Mouse (Mus musculus) ZHBTc4 (cell line): ENCODE results near the gene Hcfc1r1.

ENCODE experiments used
- DNase-seq: peaks from one replicate; pipeline ENCODE4 v3.0.0-alpha.2; 2011; ENCODE audit warnings: low read depth, low spot score

Gene Hcfc1r1

DNA sequence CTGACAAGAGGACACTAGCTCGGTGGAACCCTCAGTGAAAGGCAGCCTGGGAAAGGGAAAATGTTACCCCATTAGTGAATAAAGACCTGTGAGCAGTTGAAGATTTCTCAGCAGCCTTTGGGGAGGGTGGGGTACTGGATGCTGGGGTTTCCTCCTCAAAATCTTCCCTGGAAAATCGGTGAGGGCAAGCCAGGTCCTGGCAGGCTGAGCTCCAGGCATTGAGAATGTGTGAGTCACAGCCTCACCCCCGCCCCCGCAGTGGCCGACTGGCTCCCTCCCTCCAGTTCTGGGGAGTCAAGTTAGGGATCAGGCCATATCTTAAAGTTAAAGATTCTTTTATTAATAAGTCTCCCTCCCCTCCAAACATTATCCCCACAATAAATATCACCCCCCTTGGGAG lies 1.7 kb downstream of the Hcfc1r1 start:
- DNase-seq = no peak

DNA sequence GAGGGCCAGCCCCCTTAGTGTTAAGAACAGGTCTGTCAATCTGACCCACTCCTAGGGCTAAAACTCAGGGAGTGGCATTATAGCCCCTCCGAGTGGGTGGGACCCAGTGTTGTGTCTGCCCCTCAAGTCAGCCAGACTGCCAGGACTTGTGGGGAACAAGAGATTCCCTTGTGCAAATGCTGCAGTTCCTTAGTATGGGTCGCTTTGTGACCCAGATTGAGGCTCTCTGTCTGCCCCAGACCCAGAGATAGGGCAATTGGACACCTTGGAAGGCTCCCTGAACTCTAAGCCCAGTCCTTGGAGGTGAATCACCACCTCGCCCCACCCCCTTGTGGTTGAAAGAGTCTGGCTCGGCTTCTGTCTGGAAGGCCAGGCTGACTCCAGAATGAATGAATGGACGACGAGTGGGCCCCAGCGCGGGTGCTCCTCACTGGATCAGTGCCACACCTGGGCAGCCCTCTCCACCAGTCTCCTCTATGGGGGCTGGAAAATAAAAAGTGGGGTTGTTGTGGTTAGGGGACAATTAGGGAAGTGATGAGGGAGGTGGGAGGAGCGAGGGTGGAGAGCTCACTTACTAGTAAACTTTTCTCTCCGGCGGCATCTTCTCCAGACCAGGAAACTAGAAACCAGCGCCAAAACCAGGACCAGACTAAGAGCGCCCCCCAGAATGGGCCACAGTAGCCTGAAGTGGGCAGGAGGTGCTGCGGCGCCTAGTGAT lies 2.3 kb downstream of the Hcfc1r1 start:
- DNase-seq = peak; percentile 66

DNA sequence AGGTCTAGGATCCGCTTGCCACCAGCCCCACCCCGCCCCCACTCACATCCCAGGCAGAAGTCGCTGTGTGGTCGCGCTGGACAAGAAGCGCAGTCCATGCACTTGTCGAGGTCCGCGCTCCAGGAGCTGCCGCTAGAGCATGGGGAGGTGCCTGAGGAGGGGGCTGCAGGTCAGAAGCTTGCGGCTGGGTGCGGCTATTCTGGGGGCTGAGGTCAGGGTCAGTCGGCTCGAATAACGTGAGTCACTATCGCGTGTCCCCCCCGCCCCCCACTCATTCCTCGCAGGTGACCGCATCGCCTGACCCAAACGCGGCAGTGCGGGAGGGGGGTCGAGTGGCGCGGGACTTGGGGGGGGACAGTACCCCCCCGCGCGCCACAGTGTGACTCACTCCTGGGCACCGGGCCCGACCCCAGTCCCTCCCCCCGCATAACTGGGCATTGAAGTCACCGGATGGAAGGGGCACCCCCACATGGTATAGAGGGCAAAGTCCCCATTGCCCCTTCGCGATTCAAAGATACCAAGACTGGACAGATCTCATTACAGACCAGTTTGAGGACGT lies 3.2 kb downstream of the Hcfc1r1 start:
- DNase-seq = no peak

GRCm38 (mm10) chr17:23677236-23677679 lies 3.9 kb downstream of the Hcfc1r1 start, which contains the start of gene Tnfrsf12a:
Tnfrsf12a (minus strand) TSS chr17:23677468.
- peak; percentile 95 for DNase-seq

DNA sequence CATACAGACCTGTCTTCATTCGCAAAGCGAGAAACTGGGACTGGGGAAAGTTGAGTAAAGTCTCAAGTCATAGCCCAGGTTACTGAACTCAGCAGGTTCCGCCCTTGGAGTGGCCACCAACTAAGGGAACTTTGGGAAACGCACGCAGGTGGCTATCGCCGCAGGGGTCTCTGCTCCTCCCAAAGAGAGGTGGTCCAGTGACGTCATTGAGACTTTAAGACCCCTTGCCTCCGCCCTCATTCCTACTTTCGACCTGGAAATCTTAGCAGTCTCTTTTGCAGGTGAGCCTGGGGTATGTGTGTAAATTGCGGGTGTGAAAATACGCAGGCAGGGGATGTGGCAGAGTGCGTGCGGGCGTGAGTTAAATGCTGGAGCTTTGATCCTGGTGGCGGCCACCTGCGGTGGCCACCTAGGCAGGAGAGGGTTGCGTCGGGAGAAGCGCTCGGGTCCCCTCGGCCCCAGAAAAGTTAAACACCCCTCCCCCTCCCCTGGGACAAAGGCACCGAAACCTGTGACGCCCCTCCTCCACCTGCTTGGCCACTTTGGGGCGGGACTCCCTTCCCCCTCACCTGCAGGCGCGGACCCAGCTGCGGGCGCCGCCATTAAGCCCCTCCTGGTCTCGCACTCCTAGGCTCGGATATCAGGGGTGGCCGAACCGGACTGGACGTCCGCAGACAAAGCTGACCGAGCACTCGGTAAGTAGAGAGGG lies 5.9 kb downstream of the Hcfc1r1 start, which contains the start of gene Cldn6:
TSS of gene Cldn6 (plus strand) at position 123 of the 709 bp plus-strand sequence.
- no peak for DNase-seq

- no peak for DNase-seq
Measured at GRCm38 (mm10) chr17:23680336-23680735, 6.9 kb downstream of the Hcfc1r1 start.

GRCm38 (mm10) chr17:23681086-23681485 lies 7.7 kb downstream of the Hcfc1r1 start:
- DNase-seq = no peak

DNA sequence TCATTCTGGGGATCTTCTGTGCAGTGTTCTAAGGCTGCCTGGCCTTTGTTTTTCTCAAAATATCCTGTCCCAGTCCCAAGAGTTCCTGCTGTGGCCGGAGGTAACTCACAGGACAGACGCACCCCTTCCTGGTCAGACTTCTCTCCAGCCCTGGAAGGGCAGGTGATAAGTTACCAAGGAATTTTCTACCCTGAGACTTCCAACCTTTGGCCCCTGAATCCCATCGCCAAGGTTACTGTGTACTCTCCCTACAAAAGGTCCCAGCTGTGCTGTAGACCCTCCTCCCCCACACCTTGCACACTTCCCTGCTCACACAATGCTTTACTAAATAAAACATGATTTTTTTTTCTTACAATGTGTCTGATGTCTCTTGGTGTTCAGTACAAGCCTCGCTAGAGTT lies 8.7 kb downstream of the Hcfc1r1 start:
- no peak for DNase-seq

DNA sequence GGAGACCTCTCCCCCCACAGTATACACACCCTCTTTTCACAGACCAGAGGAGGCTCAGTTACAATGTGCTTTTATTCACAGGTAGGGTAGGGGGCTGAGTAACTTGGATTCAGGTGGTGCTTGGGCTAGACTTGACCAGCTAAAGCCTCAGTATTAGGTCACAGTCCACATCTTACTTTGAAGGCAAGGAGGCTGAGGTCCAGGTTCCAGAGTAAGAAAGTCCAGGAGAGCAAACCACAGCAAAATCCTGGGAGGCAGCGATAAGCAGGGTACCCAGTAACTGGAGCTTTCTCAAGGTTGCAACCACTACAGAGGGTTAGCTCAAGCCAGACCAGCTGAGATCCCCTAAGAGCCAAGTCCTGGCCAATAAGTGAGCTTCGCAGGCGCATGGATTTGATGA lies 9.1 kb downstream of the Hcfc1r1 start:
- no peak for DNase-seq

GRCm38 (mm10) chr17:23683226-23683625 lies 9.8 kb downstream of the Hcfc1r1 start:
- DNase-seq = no peak

GRCm38 (mm10) chr17:23683856-23684672 lies 10.7 kb downstream of the Hcfc1r1 start, which contains the start of gene Cldn9:
Cldn9 (minus strand) TSS chr17:23684026.
- no peak for DNase-seq

DNA sequence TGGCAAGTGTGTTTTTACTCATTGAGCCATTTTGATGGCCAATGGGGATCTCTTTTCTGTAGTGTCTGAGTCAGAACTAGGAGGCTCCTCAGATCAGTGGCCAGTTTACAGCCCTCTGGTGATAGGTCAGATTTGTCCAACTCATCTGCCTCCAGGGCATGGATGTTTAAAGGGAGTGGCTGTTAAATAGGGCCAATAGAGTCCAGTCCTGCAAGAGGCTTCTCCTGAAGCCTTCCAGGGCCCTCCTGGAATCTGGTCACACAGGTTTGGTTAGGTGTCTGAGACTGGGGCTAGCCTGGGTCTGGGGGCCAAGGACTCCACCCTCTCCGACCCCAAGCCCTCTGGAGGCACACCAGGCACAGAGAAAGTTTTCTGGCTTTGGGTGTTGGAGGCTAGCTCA lies 21.1 kb downstream of the Hcfc1r1 start:
- DNase-seq = no peak

GRCm38 (mm10) chr17:23695801-23696200 lies 22.4 kb downstream of the Hcfc1r1 start:
- DNase-seq = no peak

DNA sequence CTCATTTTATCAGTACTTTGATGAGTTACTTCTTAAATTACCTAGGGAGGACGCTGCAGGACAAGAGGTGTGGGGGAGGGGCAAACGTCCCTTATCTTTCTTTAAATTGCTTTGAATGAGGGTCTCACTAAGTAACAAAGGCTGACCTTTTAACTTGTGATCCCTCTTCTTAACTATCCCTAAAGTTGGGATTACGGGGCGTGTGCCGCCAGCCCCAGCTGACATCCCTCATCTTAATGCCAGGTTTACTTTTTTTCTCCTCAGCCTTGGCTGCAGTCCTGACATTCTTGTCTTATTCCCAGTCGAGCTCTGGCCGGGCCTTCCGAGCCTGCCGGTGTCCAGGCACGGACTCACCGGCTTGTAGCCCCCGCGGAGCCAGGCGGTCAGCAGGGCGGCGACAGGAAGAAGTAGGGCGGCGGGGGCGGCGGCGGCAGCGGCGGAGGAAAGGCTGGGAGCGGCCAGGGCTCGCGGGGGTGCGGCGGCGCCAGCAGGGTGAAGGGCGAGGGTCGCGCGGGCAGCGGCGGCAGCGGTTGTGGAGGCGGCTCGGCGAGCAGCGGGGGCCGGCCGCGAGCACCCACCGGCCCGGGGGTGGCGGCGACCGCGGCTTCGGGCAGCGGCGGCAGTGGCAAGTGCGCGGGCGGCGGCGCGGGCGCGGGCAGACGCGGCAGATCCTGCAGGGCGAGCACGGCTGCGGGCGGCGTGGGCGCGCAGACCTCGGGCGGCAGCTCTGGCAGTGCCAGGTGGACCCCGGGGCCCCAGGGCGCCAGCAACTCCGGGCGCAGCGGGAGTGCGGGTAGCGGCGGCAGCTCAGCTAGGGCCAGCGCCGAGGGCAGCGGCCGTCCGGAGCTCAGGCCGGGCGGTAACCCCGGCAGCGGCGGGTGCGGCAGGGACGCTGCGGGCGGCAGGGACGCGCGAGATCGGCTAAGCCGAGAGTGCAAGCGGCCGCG lies 26.0 kb downstream of the Hcfc1r1 start:
- peak; percentile 43 for DNase-seq

DNA sequence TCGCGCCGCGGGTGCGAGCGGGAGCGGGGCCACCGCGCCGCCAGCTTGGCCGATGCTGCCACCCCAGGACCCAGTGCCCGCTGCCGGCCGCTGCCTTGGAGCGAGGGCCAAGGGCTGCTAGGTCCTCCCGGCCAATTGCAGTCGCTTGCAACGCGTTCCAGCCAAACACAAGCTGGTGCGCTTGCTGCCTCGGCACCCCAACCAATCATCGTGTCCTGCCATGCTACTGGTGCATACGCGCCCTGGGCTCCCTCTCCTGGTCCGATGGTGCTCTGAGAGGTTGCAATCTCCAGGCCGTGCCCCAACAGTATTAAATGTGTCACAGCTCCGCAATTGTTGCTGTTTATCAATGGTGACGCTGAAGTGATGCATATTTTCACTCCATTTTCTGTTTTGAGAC lies 26.7 kb downstream of the Hcfc1r1 start:
- DNase-seq = peak; percentile 95

GRCm38 (mm10) chr17:23703301-23703700 lies 29.9 kb downstream of the Hcfc1r1 start:
- DNase-seq = no peak

DNA sequence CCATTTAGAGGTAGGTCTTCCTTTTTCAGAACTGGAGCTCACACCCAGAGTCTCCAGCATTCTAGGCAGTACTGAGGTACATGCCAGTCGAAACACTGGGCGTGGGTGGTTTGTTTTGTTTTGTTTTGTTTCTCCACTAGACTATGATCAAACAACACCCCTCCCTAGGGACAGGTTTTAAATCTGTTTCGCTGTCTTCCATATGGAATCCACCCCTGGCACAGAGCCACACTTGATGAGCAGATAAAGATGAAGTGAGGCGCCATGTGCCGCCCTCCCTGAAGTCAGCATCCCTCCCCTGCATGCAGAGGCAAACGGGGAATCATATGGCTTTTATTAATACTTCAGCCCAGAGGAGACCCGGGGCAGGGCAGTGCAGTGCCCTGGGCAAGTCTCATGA lies 31.3 kb downstream of the Hcfc1r1 start:
- DNase-seq = no peak

GRCm38 (mm10) chr17:23705525-23706104 lies 32.2 kb downstream of the Hcfc1r1 start:
- DNase-seq = no peak

DNA sequence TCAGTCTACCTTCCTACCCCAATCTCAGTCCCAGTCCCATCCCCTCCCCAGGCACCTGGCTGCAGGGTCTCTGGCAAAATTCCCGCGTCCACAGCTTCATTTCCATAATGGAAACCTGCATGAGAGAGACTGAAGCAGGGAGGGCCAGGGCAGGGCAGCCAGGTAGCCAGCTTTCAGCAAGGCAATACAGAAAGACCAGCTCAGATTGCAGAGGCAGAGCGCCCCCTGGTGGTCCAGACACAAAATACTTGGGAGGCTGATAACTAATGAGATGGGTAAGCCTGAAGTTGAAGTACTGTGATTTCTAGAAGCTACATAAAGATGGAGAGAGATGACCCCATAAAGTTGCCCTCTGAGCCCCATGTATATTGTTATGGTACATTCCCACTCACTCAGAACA lies 32.8 kb downstream of the Hcfc1r1 start:
- peak; percentile 79 for DNase-seq

DNA sequence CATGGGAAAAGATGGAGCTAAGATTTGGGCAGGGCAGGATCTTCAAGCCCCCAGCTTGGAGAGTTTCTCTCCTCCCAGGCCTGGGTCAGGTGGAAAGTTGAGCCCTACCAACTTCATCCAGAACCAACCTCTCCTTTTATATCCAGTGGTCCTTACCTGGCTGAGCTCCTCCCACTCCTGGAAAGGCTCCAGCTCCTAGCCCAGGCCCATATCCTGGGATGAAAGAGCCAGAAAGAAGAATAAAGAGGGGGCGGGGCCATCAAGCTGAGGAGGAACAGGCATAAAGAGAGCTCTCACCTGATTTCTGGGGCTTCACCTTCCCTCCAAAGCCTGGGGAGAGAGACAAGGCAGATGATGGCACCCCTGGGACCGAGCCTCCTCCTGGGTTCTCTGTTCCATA lies 43.6 kb downstream of the Hcfc1r1 start:
- peak; percentile 39 for DNase-seq
